Mouse (Mus musculus) embryonic fibroblast, embryonic 13.5 days (primary cell): Measurements from ENCODE around the gene Kirrel2.

ENCODE experiments used
- CTCF ChIP-seq: IDR thresholded peaks from 2 replicates; pipeline ENCODE4 v1.5.1; 2011; ENCODE audit warnings: mild to moderate bottlenecking, control low read depth, low read length, moderate library complexity, borderline replicate concordance; ENCODE audit not compliant: insufficient read depth
- POLR2A ChIP-seq: IDR thresholded peaks from 2 replicates; pipeline ENCODE4 v1.6.1; 2011; ENCODE audit warnings: low read depth, mild to moderate bottlenecking, control low read depth, low read length, moderate library complexity

GRCm38 (mm10) chr7:30399671-30400070, 57.8 kb downstream of the Kirrel2 start:
- TF ChIP-seq CTCF = no peak
- TF ChIP-seq POLR2A = no peak
